In the genomic region with DNA sequence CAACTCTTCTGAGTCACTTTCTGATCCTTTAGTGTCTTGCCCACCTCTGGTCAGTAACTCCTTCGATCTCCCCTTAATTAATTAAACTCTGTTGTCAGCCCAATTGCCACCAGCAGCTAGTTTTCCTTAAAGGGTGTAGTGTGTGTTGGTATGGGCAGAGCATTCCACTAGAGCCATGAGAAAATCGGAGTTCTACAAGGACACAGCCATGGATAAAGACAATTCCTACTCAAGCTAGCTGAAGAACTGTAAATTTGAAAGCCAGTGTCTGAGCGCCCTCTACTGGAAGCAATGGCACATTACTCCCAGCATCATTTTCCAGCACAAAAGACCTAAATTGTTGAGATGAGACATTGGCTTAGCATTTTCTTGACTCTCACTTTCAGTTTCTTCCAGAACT, we compare ENCODE assay signal across 9 mouse cellular contexts. TPM values are rescaled to one million over a fixed set of nuclear protein-coding genes. Genes with fewer than 3 reads are reported as not detected.
DNase-seq lines count a peak whose midpoint lies in the region; ATAC-seq and TF ChIP-seq lines count a peak whose summit lies in the region.
"Had no signal": no experiment of that assay in that cellular context is flagged by ENCODE, and none has a peak within 500 bp of the region (broad histone marks: within the 10 kb centered on the region; RNA-seq: fewer than 3 reads in every experiment).

No protein-coding gene starts in this region.

- no peak for TF ChIP-seq EP300 in lung, postnatal 0 days (IDR thresholded peaks at IDR 0.05)

- peak; percentile 71 for DNase-seq in forebrain, embryonic 10.5 days (ENCODE audit: extremely low spot score, low spot score)
- DNase-seq in R1 (ENCODE audit: low read depth, low spot score), result peak; percentile 70
- peak; percentile 83 to 84 for DNase-seq in cerebellum, postnatal 25 days
- DNase-seq in layer of hippocampus, adult 8-10 months (ENCODE audit: low spot score in 2 of 2), result peak; percentile 65 to 87
- DNase-seq in lung, postnatal 0 days (ENCODE audit: low spot score), result peak; percentile 81
- DNase-seq in right cerebral cortex, postnatal 4 days, result peak; percentile 63

- peaks cover 3% of the 10 kb centered on the region; the same call in 1 of the 2 replicates for H3K4me1 ChIP-seq in forebrain, embryonic 10.5 days
- no peaks in the 10 kb centered on the region for H3K4me1 ChIP-seq in forebrain, embryonic 15.5 days
- no peaks in the 10 kb centered on the region for H3K4me1 ChIP-seq in lung, postnatal 0 days (ENCODE audit: insufficient read depth, low read depth, low read length)
- H3K4me1 ChIP-seq: midbrain, embryonic 12.5 days had no signal

- no peaks in the 10 kb centered on the region for H3K9me3 ChIP-seq in forebrain, embryonic 10.5 days
- no peaks in the 10 kb centered on the region for H3K9me3 ChIP-seq in forebrain, embryonic 15.5 days
- no peaks in the 10 kb centered on the region for H3K9me3 ChIP-seq in lung, postnatal 0 days (ENCODE audit: low read length)
- H3K9me3 ChIP-seq: midbrain, embryonic 12.5 days had no signal

- peaks cover 44% of the 10 kb centered on the region for H3K27me3 ChIP-seq in forebrain, embryonic 10.5 days (ENCODE audit: poor library complexity, severe bottlenecking)
- H3K27me3 ChIP-seq in forebrain, embryonic 15.5 days, result peaks cover 19% of the 10 kb centered on the region; the same call in 1 of the 2 replicates
- H3K27me3 ChIP-seq in lung, postnatal 0 days (replicated peaks; ENCODE audit: insufficient read depth, low read length), result no peaks in the 10 kb centered on the region

- H3K4me2 ChIP-seq in forebrain, embryonic 15.5 days (replicated peaks), result no peak overlapping the region
- H3K4me2 ChIP-seq in lung, postnatal 0 days (replicated peaks; ENCODE audit: low read depth, low read length), result no peak overlapping the region
- H3K4me2 ChIP-seq: midbrain, embryonic 12.5 days had no signal

- TF ChIP-seq CTCF in lung, postnatal 0 days (IDR thresholded peaks at IDR 0.05), result peak; percentile 98

- H3K36me3 ChIP-seq in forebrain, embryonic 10.5 days (replicated peaks), result no peaks in the 10 kb centered on the region
- H3K36me3 ChIP-seq in forebrain, embryonic 15.5 days, result no peaks in the 10 kb centered on the region
- no peaks in the 10 kb centered on the region for H3K36me3 ChIP-seq in lung, postnatal 0 days (ENCODE audit: insufficient read depth, low read length)
- H3K36me3 ChIP-seq: midbrain, embryonic 12.5 days had no signal

- H3K4me3 ChIP-seq in forebrain, embryonic 10.5 days, result no peak overlapping the region
- H3K4me3 ChIP-seq in forebrain, embryonic 15.5 days, result no peak overlapping the region
- no peak overlapping the region for H3K4me3 ChIP-seq in lung, postnatal 0 days (ENCODE audit: low read depth, low read length)
- H3K4me3 ChIP-seq: midbrain, embryonic 12.5 days had no signal

- 41% methylated on average over 3 of the region's 3 CpGs for WGBS in forebrain, embryonic 10.5 days
- 29% methylated on average over 3 of the region's 3 CpGs for WGBS in forebrain, embryonic 15.5 days
- 27% methylated on average over 3 of the region's 3 CpGs for WGBS in lung, postnatal 0 days

- H3K9ac ChIP-seq in forebrain, embryonic 15.5 days (replicated peaks), result no peak overlapping the region
- H3K9ac ChIP-seq in lung, postnatal 0 days (replicated peaks; ENCODE audit: low read depth), result no peak overlapping the region
- H3K9ac ChIP-seq: midbrain, embryonic 12.5 days had no signal

- no peak overlapping the region for H3K27ac ChIP-seq in forebrain, embryonic 10.5 days
- H3K27ac ChIP-seq in forebrain, embryonic 15.5 days (replicated peaks), result no peak overlapping the region
- H3K27ac ChIP-seq in lung, postnatal 0 days (ENCODE audit: low read length), result no peak overlapping the region
- H3K27ac ChIP-seq: midbrain, embryonic 12.5 days had no signal

- ATAC-seq in forebrain, embryonic 15.5 days (replicated peaks), result no peak
- ATAC-seq in granulocyte monocyte progenitor cell, adult 5-6 weeks (replicated peaks; ENCODE audit: poor library complexity, severe bottlenecking), result peak; percentile 48
- peak; percentile 52 for ATAC-seq in lung, postnatal 0 days

RNA-seq across cellular contexts. Expression of gene Gmpr, which starts 30.1 kb away (rescaled TPM):
- polyA plus RNA-seq in forebrain, embryonic 10.5 days (2016; fragmentation: Nextera tagmentation; extraction: Ambion mirVana), result 27.3 and 31.5 TPM in 2 replicates
- 19.6 and 23.0 TPM in 2 replicates for polyA plus RNA-seq in forebrain, embryonic 15.5 days (2015; fragmentation: Nextera tagmentation; extraction: Ambion mirVana)
- 16.4 and 22.5 TPM in 2 replicates for total RNA-seq in granulocyte monocyte progenitor cell, adult 5-6 weeks (2014; fragmentation: Nextera tagmentation)
- total RNA-seq in granulocyte monocyte progenitor cell, adult 5-6 weeks (2017), result 12.9 and 13.4 TPM in 2 replicates
- 10 to 100 TPM; 65.2 to 76.9 (median 67.4) TPM for total RNA-seq in layer of hippocampus, adult 8-10 months (2022)
- polyA plus RNA-seq in lung, postnatal 0 days (2015; fragmentation: Nextera tagmentation; extraction: Ambion mirVana), result 23.8 and 26.0 TPM in 2 replicates
